Mouse (Mus musculus): Measurements from ENCODE around the gene Pnrc1. TPM values are rescaled to one million over a fixed set of nuclear protein-coding genes. Genes with fewer than 3 reads are reported as not detected.
A peak's percentile ranks its signal among the peaks of the same experiment; 100 is the strongest.

Gene Pnrc1
- polyA plus RNA-seq, 1 experiment from 2014 or later: 49.0 TPM

- no peak for TF ChIP-seq CTCF (IDR thresholded peaks at IDR 0.05)
- POLR2A ChIA-PET: no interaction called here
- CTCF ChIA-PET: no interaction called here
These were observed 24.8 kb downstream of the Pnrc1 start for GRCm38 (mm10) chr4:33264979-33265726.

GRCm38 (mm10) chr4:33262897-33263296 lies 27.1 kb downstream of the Pnrc1 start:
- TF ChIP-seq CTCF (IDR thresholded peaks at IDR 0.05): no peak
- no peaks in the 10 kb centered on the region for H3K27me3 ChIP-seq
- ChIA-PET CTCF (interaction anchor here (1.0 kb wide), 1 partner anchor 114 kb away, joined by 3 read pairs; no protein-coding TSS in a partner anchor), POLR2A (no interaction called here)
- DNase-seq (ENCODE audit: low read depth, low spot score): no peak
- ATAC-seq: no peak
- in situ Hi-C loops (cut with MboI; ENCODE audit: low pct_unique_long_range_greater_than_20kb): no loop called here

More at GRCm38 (mm10) chr4:33264979-33265726, 24.8 kb downstream of the Pnrc1 start:
- no peaks in the 10 kb centered on the region for H3K27me3 ChIP-seq
- in situ Hi-C loops (cut with MboI; ENCODE audit: low pct_unique_long_range_greater_than_20kb): no loop called here
- DNase-seq (ENCODE audit: low read depth, low spot score) (no peak), ATAC-seq (no peak)

- H3K27me3 ChIP-seq: no peaks in the 10 kb centered on the region
- DNase-seq (ENCODE audit: low read depth, low spot score): peak; percentile 90
- POLR2A ChIA-PET: interaction anchor here (1.0 to 1.3 kb wide), 2 partner anchors 11 to 14 kb away, joined by 4 read pairs; no protein-coding TSS in a partner anchor
- peak; percentile 89 for ATAC-seq
- TF ChIP-seq CTCF (IDR thresholded peaks at IDR 0.05): no peak
- in situ Hi-C loops (cut with MboI; ENCODE audit: low pct_unique_long_range_greater_than_20kb): no loop called here
- CTCF ChIA-PET: no interaction called here
These were observed 28.6 kb downstream of the Pnrc1 start for GRCm38 (mm10) chr4:33261311-33261753.

GRCm38 (mm10) chr4:33260311-33260710 lies 29.7 kb downstream of the Pnrc1 start:
- no peak for DNase-seq (ENCODE audit: low read depth, low spot score)
- in situ Hi-C loops (cut with MboI; ENCODE audit: low pct_unique_long_range_greater_than_20kb): no loop called here
- no peaks in the 10 kb centered on the region for H3K27me3 ChIP-seq
- no peak for TF ChIP-seq CTCF (IDR thresholded peaks at IDR 0.05)
- POLR2A ChIA-PET: interaction anchor here (1.0 to 1.3 kb wide), 2 partner anchors 10 to 13 kb away, joined by 4 read pairs; no protein-coding TSS in a partner anchor
- CTCF ChIA-PET: no interaction called here
- ATAC-seq: no peak

GRCm38 (mm10) chr4:33257263-33257964 lies 32.5 kb downstream of the Pnrc1 start:
- ATAC-seq (peak; percentile 45), DNase-seq (ENCODE audit: low read depth, low spot score) (no peak)
- ChIA-PET CTCF (interaction anchor here (1.5 to 1.6 kb wide), 2 partner anchors 8 to 27 kb away, joined by 3 to 5 read pairs; no protein-coding TSS in a partner anchor), POLR2A (no interaction called here)
- in situ Hi-C loops (cut with MboI; ENCODE audit: low pct_unique_long_range_greater_than_20kb): no loop called here
- no peaks in the 10 kb centered on the region for H3K27me3 ChIP-seq
- no peak for TF ChIP-seq CTCF (IDR thresholded peaks at IDR 0.05)

- no peaks in the 10 kb centered on the region for H3K27me3 ChIP-seq
- ChIA-PET CTCF (no interaction called here), POLR2A (no interaction called here)
- DNase-seq (ENCODE audit: low read depth, low spot score): no peak
- no peak for TF ChIP-seq CTCF (IDR thresholded peaks at IDR 0.05)
- no peak for ATAC-seq
- in situ Hi-C loops (cut with MboI; ENCODE audit: low pct_unique_long_range_greater_than_20kb): no loop called here
These were observed 35.3 kb downstream of the Pnrc1 start for GRCm38 (mm10) chr4:33254706-33255105.

GRCm38 (mm10) chr4:33250867-33251266 lies 39.1 kb downstream of the Pnrc1 start:
- ChIA-PET POLR2A (interaction anchor here (0.7 to 1.3 kb wide), 2 partner anchors 10 to 24 kb away, joined by 4 read pairs; no protein-coding TSS in a partner anchor), CTCF (no interaction called here)
- in situ Hi-C loops (cut with MboI; ENCODE audit: low pct_unique_long_range_greater_than_20kb): no loop called here
- TF ChIP-seq CTCF (IDR thresholded peaks at IDR 0.05): no peak
- ATAC-seq (no peak), DNase-seq (ENCODE audit: low read depth, low spot score) (no peak)
- H3K27me3 ChIP-seq: no peaks in the 10 kb centered on the region

DNA sequence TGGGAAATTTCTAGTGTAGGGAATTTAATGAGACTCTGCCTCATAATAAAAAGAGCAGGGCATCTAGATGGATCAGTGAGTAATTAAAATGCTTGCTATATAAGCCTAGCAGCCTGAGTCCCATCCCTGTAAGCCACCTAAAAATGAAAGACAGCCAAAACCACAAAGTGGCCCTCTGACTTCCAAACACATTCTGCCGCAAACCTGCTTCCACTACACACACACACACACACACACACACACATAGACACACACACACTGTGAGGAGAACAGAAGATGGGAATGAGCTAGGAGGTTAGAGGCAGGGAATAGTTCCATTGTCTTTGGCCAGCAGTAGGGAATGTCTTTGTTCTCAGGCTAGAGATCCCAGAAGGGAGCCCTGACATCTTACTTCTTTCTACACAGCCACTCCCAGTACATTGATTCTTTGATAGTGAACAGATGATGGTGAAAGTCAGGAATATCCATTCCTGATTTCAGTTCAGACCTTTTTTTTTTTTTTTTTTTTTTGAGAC lies 40.2 kb downstream of the Pnrc1 start:
- no peak for TF ChIP-seq CTCF (IDR thresholded peaks at IDR 0.05)
- POLR2A ChIA-PET: interaction anchor here (1.3 kb wide), 1 partner anchor 11 kb away, joined by 4 read pairs; no protein-coding TSS in a partner anchor
- ATAC-seq (no peak), DNase-seq (ENCODE audit: low read depth, low spot score) (no peak)
- H3K27me3 ChIP-seq: no peaks in the 10 kb centered on the region
- in situ Hi-C loops (cut with MboI; ENCODE audit: low pct_unique_long_range_greater_than_20kb): no loop called here
- CTCF ChIA-PET: interaction anchor here (1.6 kb wide), 1 partner anchor 8 kb away, joined by 5 read pairs; no protein-coding TSS in a partner anchor

GRCm38 (mm10) chr4:33248915-33249314 lies 41.0 kb downstream of the Pnrc1 start:
- in situ Hi-C loops (cut with MboI; ENCODE audit: low pct_unique_long_range_greater_than_20kb): no loop called here
- no peak for TF ChIP-seq CTCF (IDR thresholded peaks at IDR 0.05)
- DNase-seq (ENCODE audit: low read depth, low spot score) (no peak), ATAC-seq (no peak)
- ChIA-PET CTCF (interaction anchor here (1.6 kb wide), 1 partner anchor 9 kb away, joined by 5 read pairs; no protein-coding TSS in a partner anchor), POLR2A (no interaction called here)
- H3K27me3 ChIP-seq: no peaks in the 10 kb centered on the region

- in situ Hi-C loops (cut with MboI; ENCODE audit: low pct_unique_long_range_greater_than_20kb): no loop called here
- ATAC-seq (peak; percentile 88), DNase-seq (ENCODE audit: low read depth, low spot score) (peak; percentile 87)
- CTCF ChIA-PET: interaction anchor here (1.6 kb wide), 1 partner anchor 9 kb away, joined by 5 read pairs; no protein-coding TSS in a partner anchor
- no peak for TF ChIP-seq CTCF (IDR thresholded peaks at IDR 0.05)
- H3K27me3 ChIP-seq: no peaks in the 10 kb centered on the region
- POLR2A ChIA-PET: interaction anchor here (0.5 to 1.2 kb wide), 2 partner anchors 10 to 43 kb away, joined by 3 to 4 read pairs; no protein-coding TSS in a partner anchor
These were observed 41.7 kb downstream of the Pnrc1 start for GRCm38 (mm10) chr4:33248062-33248889.

Measured in Patski (cell line).